Mouse (Mus musculus): ENCODE data around the gene Ovol1. TPM values are rescaled to one million over a fixed set of nuclear protein-coding genes. Genes with fewer than 3 reads are reported as not detected.
A peak's percentile ranks its signal among the peaks of the same experiment; 100 is the strongest.

The Ovol1 gene
- polyA plus RNA-seq, 1 experiment, result not detected

DNA sequence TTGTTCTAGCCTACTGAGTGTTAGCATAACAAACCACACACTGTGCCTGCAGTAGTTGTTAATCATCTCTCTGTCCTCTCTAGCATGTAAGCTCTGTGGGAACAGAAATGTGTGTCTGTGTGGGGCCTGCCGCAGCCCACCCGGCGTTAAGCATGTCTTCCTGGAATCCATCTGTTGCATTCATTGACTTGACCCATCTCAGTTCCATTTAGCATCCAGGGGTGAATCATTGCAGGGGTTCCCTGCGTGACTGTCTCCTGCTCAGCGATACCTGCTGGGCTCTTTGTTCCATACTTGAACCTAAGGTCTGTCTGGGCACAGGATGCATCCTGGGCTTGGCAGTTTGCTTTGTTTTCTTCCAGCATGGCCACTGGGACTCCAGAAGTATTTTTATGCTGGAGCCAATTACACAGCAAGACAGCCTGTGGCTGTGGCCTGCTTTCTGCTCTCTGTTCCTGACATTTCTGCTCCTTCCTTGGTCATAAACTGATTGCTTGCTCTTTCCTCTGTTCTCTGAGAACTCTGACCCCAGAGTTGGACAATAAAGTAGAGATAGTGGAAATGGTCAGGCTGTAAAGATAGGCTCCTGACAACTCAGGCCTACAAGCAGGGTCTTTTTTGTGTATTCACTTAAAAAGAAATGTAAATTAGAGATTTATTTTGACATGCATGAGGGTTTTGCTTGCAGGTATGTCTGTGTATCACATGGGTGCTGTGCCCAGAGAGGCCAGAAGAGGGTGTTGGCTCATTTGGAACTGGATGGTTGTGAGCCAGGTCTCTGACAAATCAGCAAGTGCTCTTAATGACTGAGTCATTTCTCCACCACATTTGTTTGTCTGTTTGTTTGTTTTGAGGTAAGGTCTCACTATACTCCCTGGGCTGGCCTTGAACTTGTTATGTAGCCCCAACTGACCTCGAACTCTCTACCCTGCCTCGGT lies 44.3 kb downstream of the Ovol1 start:
- Histone ChIP-seq H3K36me3 (ENCODE audit: control insufficient read depth, insufficient read depth) (no peaks in the 10 kb centered on the region), H3ac (ENCODE audit: control insufficient read depth, insufficient read length, low read depth) (no peak overlapping the region), H3K79me3 (ENCODE audit: low read depth) (no peaks in the 10 kb centered on the region), H3K27me3 (ENCODE audit: control insufficient read depth, insufficient read depth, insufficient read length) (no peaks in the 10 kb centered on the region), H3K79me2 (ENCODE audit: control insufficient read depth, insufficient read depth) (no peaks in the 10 kb centered on the region), H3K4me3 (ENCODE audit: insufficient read depth, poor library complexity, severe bottlenecking) (no peak overlapping the region)
- no peak for TF ChIP-seq CEBPB (IDR thresholded peaks at IDR 0.05; ENCODE audit: low read depth)

DNA sequence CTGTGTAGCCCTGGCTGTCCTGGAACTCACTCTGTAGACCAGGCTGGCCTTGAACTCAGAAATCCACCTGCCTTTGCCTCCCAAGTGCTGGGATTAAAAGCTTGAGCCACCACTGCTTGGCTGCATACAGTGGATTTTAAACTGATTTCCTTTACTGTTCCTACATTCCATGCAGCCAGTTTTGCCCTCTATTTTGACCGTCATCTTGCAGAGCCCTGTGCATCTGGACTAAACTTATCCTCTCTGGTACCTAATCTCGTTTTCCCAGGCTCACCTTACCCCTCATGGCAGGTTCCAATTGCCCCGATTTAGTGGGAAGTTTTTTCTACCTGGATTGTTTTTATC lies 47.5 kb downstream of the Ovol1 start:
- Histone ChIP-seq H3ac (ENCODE audit: control insufficient read depth, insufficient read length, low read depth) (no peak overlapping the region), H3K27me3 (ENCODE audit: control insufficient read depth, insufficient read depth, insufficient read length) (no peaks in the 10 kb centered on the region), H3K36me3 (ENCODE audit: control insufficient read depth, insufficient read depth) (no peaks in the 10 kb centered on the region), H3K79me2 (ENCODE audit: control insufficient read depth, insufficient read depth) (no peaks in the 10 kb centered on the region), H3K79me3 (ENCODE audit: low read depth) (no peaks in the 10 kb centered on the region), H3K4me3 (ENCODE audit: insufficient read depth, poor library complexity, severe bottlenecking) (no peak overlapping the region)
- TF ChIP-seq MYOG (IDR thresholded peaks at IDR 0.05; ENCODE audit: control insufficient read depth, extremely low read depth, insufficient read length) (no peak), USF1 (IDR thresholded peaks at IDR 0.05; ENCODE audit: low read depth) (no peak), MAX (IDR thresholded peaks at IDR 0.05) (no peak), FOSL1 (IDR thresholded peaks at IDR 0.05; ENCODE audit: insufficient read depth, low read length, poor library complexity, severe bottlenecking) (no peak), CEBPB (IDR thresholded peaks at IDR 0.05; ENCODE audit: low read depth) (no peak), MYOD1 (IDR thresholded peaks at IDR 0.05; ENCODE audit: control insufficient read depth, insufficient read length, low read depth) (no peak), CTCF (IDR thresholded peaks at IDR 0.05; ENCODE audit: control insufficient read depth, insufficient read depth, insufficient read length) (no peak)

DNA sequence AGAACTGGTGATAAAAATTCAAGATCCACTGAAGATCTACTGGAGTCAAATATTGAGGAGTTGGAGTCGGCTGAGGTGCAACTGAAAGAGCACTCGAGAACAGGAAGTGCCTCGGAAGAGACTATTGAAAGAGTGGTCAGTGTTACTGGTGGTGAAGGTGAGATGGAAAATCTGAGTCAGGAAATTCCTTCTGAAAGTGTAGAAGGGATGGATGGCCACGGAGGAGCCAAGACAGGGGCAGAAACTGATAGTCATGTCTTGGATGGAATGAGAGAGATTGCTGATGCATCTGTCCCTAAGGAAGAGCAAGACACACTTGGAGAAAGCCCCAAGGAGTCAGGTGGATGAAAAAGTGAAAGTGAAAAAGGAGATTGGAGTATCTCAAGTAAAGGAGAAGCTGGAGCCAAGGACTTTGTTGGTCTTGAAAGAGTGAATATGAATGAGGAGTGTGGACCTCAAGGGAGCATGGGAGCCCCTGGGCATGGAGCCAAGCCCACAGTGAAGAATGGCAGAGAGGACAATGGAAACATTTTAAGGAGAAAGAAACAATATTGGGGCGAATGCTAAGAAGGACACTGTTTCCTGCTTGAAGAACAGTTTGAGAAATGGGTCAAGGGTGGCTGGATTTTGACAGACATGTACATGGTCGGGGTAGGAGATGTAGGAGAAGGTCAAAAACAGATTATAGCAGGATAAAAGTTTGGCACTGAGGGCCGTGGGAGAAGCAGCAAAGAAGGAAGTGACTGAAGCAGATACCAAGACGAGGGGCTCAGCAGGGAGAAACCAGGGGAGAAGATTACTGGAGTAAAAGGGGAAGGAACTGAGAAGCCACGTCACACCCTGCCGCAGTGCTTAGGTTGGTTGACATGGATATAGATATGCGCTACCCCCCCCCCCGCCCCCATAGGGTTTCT lies 48.1 kb downstream of the Ovol1 start:
- Histone ChIP-seq H3K27me3 (ENCODE audit: control insufficient read depth, insufficient read depth, insufficient read length) (no peaks in the 10 kb centered on the region), H3ac (ENCODE audit: control insufficient read depth, insufficient read length, low read depth) (no peak overlapping the region), H3K36me3 (ENCODE audit: control insufficient read depth, insufficient read depth) (no peaks in the 10 kb centered on the region), H3K79me2 (ENCODE audit: control insufficient read depth, insufficient read depth) (no peaks in the 10 kb centered on the region), H3K79me3 (ENCODE audit: low read depth) (no peaks in the 10 kb centered on the region), H3K4me3 (ENCODE audit: insufficient read depth, poor library complexity, severe bottlenecking) (no peak overlapping the region)
- no peak for TF ChIP-seq FOSL1 (IDR thresholded peaks at IDR 0.05; ENCODE audit: insufficient read depth, low read length, poor library complexity, severe bottlenecking)
- TF ChIP-seq MYOG (IDR thresholded peaks at IDR 0.05; ENCODE audit: control insufficient read depth, extremely low read depth, insufficient read length), result no peak
- no peak for TF ChIP-seq MAX (IDR thresholded peaks at IDR 0.05)
- no peak for TF ChIP-seq USF1 (IDR thresholded peaks at IDR 0.05; ENCODE audit: low read depth)
- TF ChIP-seq MYOD1 (IDR thresholded peaks at IDR 0.05; ENCODE audit: control insufficient read depth, insufficient read length, low read depth), result no peak
- no peak for TF ChIP-seq CEBPB (IDR thresholded peaks at IDR 0.05; ENCODE audit: low read depth)
- TF ChIP-seq CTCF (IDR thresholded peaks at IDR 0.05; ENCODE audit: control insufficient read depth, insufficient read depth, insufficient read length), result no peak

DNA sequence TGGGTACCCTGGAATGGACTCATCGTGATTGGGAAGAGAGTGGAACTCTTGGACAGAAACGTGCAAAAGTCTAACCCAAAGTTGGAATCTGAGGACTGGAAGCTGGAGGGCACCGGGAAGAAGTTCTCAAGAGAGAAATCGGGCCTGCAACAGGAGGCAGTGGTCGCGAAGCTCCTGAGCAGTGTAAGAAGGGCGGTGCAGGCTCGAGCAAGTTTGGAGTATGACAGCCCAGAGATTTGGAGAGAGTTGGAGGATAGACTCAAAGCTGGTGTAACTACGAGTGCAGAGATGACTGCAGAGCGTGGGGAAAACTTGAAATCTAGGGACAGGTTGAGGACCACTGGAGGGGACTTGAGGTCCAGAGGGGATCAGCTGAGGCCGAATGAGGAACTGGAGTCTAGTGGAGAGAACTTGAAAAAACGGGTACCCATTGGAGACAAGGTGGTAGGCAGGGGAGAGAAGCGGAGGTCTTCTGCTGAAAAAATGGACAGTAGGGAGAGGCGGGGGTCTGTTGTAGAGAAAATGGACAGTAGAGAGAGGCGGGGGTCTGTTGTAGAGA lies 49.3 kb downstream of the Ovol1 start:
- no peaks in the 10 kb centered on the region for H3K27me3 ChIP-seq (ENCODE audit: control insufficient read depth, insufficient read depth, insufficient read length)
- no peak overlapping the region for H3K4me3 ChIP-seq (ENCODE audit: insufficient read depth, poor library complexity, severe bottlenecking)
- H3K79me3 ChIP-seq (ENCODE audit: low read depth), result no peaks in the 10 kb centered on the region
- TF ChIP-seq CTCF (IDR thresholded peaks at IDR 0.05; ENCODE audit: control insufficient read depth, insufficient read depth, insufficient read length), result no peak
- no peak for TF ChIP-seq FOSL1 (IDR thresholded peaks at IDR 0.05; ENCODE audit: insufficient read depth, low read length, poor library complexity, severe bottlenecking)
- no peak for TF ChIP-seq MYOG (IDR thresholded peaks at IDR 0.05; ENCODE audit: control insufficient read depth, extremely low read depth, insufficient read length)
- no peak for TF ChIP-seq MAX (IDR thresholded peaks at IDR 0.05)
- no peak for TF ChIP-seq MYOD1 (IDR thresholded peaks at IDR 0.05; ENCODE audit: control insufficient read depth, insufficient read length, low read depth)
- no peak for TF ChIP-seq USF1 (IDR thresholded peaks at IDR 0.05; ENCODE audit: low read depth)
- TF ChIP-seq CEBPB (IDR thresholded peaks at IDR 0.05; ENCODE audit: low read depth), result no peak
- H3K79me2 ChIP-seq (ENCODE audit: control insufficient read depth, insufficient read depth), result no peaks in the 10 kb centered on the region
- no peaks in the 10 kb centered on the region for H3K36me3 ChIP-seq (ENCODE audit: control insufficient read depth, insufficient read depth)
- peak overlapping the region; percentile 1 for H3ac ChIP-seq (ENCODE audit: control insufficient read depth, insufficient read length, low read depth)

DNA sequence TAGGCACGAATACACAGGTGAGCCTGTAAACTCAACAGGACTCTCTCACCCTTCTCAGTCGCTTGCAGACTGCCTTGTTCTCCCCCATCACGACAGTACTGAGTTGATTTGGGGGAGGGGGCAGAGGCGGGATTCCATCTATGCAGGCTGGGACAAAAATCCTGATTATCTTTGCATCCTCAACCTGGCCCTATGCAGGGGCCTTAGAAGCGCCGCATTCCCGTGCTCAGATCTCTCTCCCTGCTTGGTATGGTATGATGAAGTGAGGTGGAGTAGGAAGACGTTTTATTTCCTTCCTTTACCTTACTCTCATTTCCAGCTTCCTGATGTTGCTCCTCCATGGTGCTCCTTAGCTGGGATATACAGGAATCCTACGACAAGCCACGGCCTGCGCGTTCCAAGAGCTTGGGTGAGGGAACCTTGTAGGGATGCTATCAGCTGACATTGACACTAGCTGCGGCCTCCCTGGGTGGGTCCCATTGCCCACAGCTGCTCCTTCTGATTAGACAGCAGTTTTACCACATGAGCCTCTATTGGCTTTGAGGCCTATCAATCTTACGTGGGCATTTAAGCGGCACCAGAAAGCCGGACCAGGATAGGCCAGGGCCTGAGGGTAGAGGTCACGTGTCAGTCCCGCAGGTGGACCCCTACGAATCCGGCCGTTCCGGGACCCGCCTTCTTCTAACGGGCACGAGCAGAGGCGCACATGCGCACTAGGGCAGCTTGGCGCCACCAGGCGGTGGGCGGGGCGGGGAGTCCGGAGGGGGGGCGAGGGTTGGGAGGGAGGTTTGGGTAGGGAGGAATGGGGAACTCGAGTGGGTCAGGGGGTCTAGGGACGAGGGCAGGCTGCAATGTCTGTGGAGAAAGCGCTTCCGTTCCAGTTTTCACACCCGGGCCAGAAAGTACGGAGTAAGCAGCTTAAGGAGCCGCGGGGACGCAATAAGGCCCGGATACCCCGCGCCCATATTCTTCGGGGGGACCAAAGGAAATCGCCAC lies 50.1 kb downstream of the Ovol1 start, which contains the start of gene Snx32:
TSS of gene Snx32 (minus strand) at position 508 of the 996 bp plus-strand sequence.
- no peaks in the 10 kb centered on the region for H3K79me2 ChIP-seq (ENCODE audit: control insufficient read depth, insufficient read depth)
- TF ChIP-seq MYOG (IDR thresholded peaks at IDR 0.05; ENCODE audit: control insufficient read depth, extremely low read depth, insufficient read length) (no peak), CEBPB (IDR thresholded peaks at IDR 0.05; ENCODE audit: low read depth) (no peak), CTCF (IDR thresholded peaks at IDR 0.05; ENCODE audit: control insufficient read depth, insufficient read depth, insufficient read length) (no peak), MAX (IDR thresholded peaks at IDR 0.05) (no peak), USF1 (IDR thresholded peaks at IDR 0.05; ENCODE audit: low read depth) (peak; percentile 88), FOSL1 (IDR thresholded peaks at IDR 0.05; ENCODE audit: insufficient read depth, low read length, poor library complexity, severe bottlenecking) (no peak)

More for the DNA sequence above, 50.1 kb downstream of the Ovol1 start, which contains the start of gene Snx32:
- Histone ChIP-seq H3K36me3 (ENCODE audit: control insufficient read depth, insufficient read depth) (no peaks in the 10 kb centered on the region), H3K4me3 (ENCODE audit: insufficient read depth, poor library complexity, severe bottlenecking) (peak within 1 kb of the TSS; percentile 14), H3ac (ENCODE audit: control insufficient read depth, insufficient read length, low read depth) (peak within 1 kb of the TSS; percentile 3), H3K79me3 (ENCODE audit: low read depth) (no peaks in the 10 kb centered on the region), H3K27me3 (ENCODE audit: control insufficient read depth, insufficient read depth, insufficient read length) (no peaks in the 10 kb centered on the region)

Data from C2C12 (cell line).